Mouse (Mus musculus) G1E (cell line): ENCODE results near the gene H3f3b. TPM values are rescaled to one million over a fixed set of nuclear protein-coding genes. Genes with fewer than 3 reads are reported as not detected.
"Not testable (repeated sequence)": the region's sequence is repeated elsewhere in the genome, so short reads cannot be mapped to it uniquely, and the experiment has no call there.

Experiments used
- ATAC-seq: 2 replicates; pipeline ENCODE4 v1.8.0; 2016; ENCODE audit warnings: mild to moderate bottlenecking; ENCODE audit not compliant: insufficient number of reproducible peaks, poor library complexity, low FRiP score, severe bottlenecking; ENCODE audit errors: extremely low read depth
- DNase-seq: peaks from one replicate; pipeline ENCODE4 v3.0.0; 2012; ENCODE audit warnings: low spot score
- H3K27me3 ChIP-seq: 2 replicates; pipeline ENCODE4 v1.6.1; 2012; ENCODE audit warnings: mild to moderate bottlenecking, low read length, inconsistent platforms; ENCODE audit not compliant: insufficient read depth
- H3K36me3 ChIP-seq: replicated peaks from 2 replicates; pipeline ENCODE3; 2012; ENCODE audit warnings: mild to moderate bottlenecking, inconsistent platforms
- H3K4me1 ChIP-seq: 2 replicates; pipeline ENCODE4 v1.6.1; 2012; ENCODE audit warnings: low read depth, low read length, inconsistent platforms, mixed read lengths; ENCODE audit not compliant: insufficient read depth
- H3K4me3 ChIP-seq: 2 replicates; pipeline ENCODE4 v1.5.1; 2012; ENCODE audit warnings: low read depth, mild to moderate bottlenecking, inconsistent platforms, low read length, moderate library complexity, mixed read lengths
- H3K9me3 ChIP-seq: replicated peaks from 2 replicates; pipeline ENCODE4 v1.6.1; 2012; ENCODE audit warnings: inconsistent platforms
- CTCF ChIP-seq: IDR thresholded peaks from 2 replicates; pipeline ENCODE4 v1.5.1; 2012; ENCODE audit warnings: low read depth, low read length, inconsistent platforms, mixed read lengths
- GATA1 ChIP-seq: IDR thresholded peaks from 2 replicates; pipeline ENCODE4 v1.6.1; 2012; ENCODE audit warnings: borderline replicate concordance, low read length, inconsistent platforms, mixed read lengths
- GATA2 ChIP-seq: IDR thresholded peaks from 2 replicates; pipeline ENCODE4 v1.6.1; 2012; ENCODE audit warnings: low read depth, low read length, inconsistent platforms, borderline replicate concordance
- POLR2AphosphoS5 ChIP-seq: IDR thresholded peaks from 2 replicates; pipeline ENCODE4 v1.6.1; 2012; ENCODE audit warnings: low read depth, low read length, inconsistent platforms; ENCODE audit not compliant: insufficient replicate concordance
- TAL1 ChIP-seq: conservative IDR thresholded peaks from 2 replicates; pipeline ENCODE4 v1.6.1; 2012; ENCODE audit warnings: low read depth, low read length, inconsistent platforms, mixed read lengths
- polyA plus RNA-seq: library from polyadenylated mRNA; stranded (reverse); fragments of >175 nt; gene quantifications from 2 replicates; pipeline ENCODE4 v1.2.3, GENCODE M21; 2012
- total RNA-seq, 2 experiments: library from RNA; stranded (forward) in 1 of 2; stranded (reverse) in 1 of 2; fragments of 200-1000 nt in 1 of 2; fragments of >200 nt in 1 of 2; fragmentation: Nextera tagmentation in 1 of 2; gene quantifications; 2 replicates each; pipeline ENCODE4 v1.2.3; 2014 to 2017

The H3f3b gene
- total and polyA plus RNA-seq, 3 experiments = 336 to 721 (median 692) TPM

DNA sequence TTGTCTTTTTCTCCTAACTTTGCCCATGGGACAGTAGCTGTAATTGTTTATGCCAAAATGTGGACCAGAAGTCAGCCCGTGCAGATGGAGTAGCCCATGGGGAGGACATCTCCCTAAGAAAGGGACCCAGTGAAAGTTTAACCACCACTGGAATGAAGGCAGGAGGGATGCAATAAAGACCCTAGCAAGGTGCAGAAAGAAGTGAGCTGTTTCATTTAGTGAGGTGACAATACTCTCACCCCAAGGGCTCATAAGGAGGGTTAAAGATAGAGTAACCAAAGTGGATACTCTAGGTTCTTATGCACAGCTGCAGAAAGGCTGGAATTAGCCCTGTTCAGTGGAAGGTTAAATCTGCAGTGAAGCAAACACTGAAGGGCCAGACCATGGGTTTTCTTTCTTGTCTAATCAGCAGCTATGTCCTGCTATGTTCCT lies 8.4 kb downstream of the H3f3b start:
- H3K4me3 ChIP-seq = no peak overlapping the region
- H3K4me1 ChIP-seq = peaks cover 31% of the 10 kb centered on the region
- DNase-seq (no peak), ATAC-seq (no peak)
- H3K9me3 ChIP-seq = no peaks in the 10 kb centered on the region
- TF ChIP-seq TAL1 (no peak), POLR2AphosphoS5 (peak; percentile 91; the same call in 1 of the 2 replicates)
- H3K27me3 ChIP-seq = peaks cover 11% of the 10 kb centered on the region
- H3K36me3 ChIP-seq = peaks cover 27% of the 10 kb centered on the region

DNA sequence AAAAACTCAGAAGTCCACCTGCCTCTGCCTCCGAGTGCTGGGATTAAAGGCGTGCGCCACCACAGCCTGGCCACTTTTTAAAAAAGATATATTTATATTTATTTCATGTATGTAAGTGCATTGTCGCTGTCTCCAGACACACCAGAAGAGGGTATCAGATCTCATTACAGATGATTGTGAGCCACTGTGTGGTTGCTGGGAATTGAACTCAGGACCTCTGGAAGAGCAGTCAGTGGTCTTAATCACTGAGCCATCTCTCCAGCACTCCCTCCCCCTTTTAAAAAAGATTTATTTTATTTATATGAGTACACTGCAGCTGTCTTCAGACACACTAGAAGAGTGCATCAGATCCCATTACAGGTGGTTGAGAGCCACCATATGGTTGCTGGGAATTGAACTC lies 8.9 kb downstream of the H3f3b start:
- not testable (repeated sequence) for H3K4me3 ChIP-seq, ATAC-seq, DNase-seq, H3K9me3 ChIP-seq
- peaks cover 34% of the 10 kb centered on the region for H3K4me1 ChIP-seq
- peaks cover 16% of the 10 kb centered on the region for H3K27me3 ChIP-seq
- H3K36me3 ChIP-seq = peaks cover 25% of the 10 kb centered on the region

DNA sequence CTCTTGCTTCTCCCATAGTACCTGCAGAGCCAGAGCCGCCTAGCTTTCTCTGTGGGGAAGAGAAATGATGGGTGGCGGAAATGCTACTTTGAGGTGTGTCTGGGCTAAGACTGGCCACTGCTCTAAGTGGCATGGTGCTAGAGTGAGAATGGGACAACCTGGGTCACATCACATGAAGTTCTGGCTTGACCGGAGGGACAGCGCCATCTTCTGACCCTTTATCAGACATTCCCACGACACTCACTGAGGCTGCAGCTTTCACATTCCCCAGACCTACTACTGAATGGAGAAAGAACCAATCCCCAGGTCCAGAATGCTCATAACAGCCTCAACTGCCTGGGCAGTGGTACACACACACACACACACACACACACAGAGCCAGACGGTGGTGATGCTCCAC lies 9.7 kb downstream of the H3f3b start:
- DNase-seq = no peak
- ATAC-seq = no peak
- H3K4me3 ChIP-seq = no peak overlapping the region
- TF ChIP-seq GATA2 (no peak), CTCF (peak; percentile 38)
- H3K36me3 ChIP-seq = peaks cover 19% of the 10 kb centered on the region
- H3K4me1 ChIP-seq = peaks cover 40% of the 10 kb centered on the region
- peaks cover 18% of the 10 kb centered on the region for H3K27me3 ChIP-seq
- H3K9me3 ChIP-seq = no peaks in the 10 kb centered on the region

DNA sequence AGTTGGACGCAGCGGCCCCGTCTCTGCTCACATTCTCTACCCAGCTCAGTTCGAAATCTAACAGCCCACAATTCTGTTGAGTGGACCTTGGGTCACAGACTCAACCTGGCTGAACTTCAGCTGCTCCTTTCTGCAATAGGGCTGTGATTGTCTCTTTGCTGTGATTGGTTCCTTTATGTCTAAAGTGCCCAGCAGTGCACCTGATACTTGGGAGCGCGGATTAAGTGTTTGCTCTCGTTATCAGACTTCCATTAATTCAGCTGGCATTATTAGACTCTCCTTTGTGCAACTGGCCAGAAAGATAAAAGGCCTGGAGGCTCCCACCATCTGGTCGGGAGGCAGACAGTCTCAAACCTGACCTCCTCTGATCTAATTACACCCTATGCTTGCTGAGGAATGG lies 12.9 kb downstream of the H3f3b start:
- no peaks in the 10 kb centered on the region for H3K9me3 ChIP-seq
- H3K27me3 ChIP-seq = peaks cover 24% of the 10 kb centered on the region
- peak; percentile 68 for DNase-seq
- peak; percentile 72 for ATAC-seq
- no peak for TF ChIP-seq CTCF
- TF ChIP-seq TAL1 = peak; percentile 84
- H3K4me1 ChIP-seq = peaks cover 64% of the 10 kb centered on the region
- H3K36me3 ChIP-seq = peaks cover 17% of the 10 kb centered on the region
- no peak overlapping the region; the same call in 1 of the 2 replicates for H3K4me3 ChIP-seq

DNA sequence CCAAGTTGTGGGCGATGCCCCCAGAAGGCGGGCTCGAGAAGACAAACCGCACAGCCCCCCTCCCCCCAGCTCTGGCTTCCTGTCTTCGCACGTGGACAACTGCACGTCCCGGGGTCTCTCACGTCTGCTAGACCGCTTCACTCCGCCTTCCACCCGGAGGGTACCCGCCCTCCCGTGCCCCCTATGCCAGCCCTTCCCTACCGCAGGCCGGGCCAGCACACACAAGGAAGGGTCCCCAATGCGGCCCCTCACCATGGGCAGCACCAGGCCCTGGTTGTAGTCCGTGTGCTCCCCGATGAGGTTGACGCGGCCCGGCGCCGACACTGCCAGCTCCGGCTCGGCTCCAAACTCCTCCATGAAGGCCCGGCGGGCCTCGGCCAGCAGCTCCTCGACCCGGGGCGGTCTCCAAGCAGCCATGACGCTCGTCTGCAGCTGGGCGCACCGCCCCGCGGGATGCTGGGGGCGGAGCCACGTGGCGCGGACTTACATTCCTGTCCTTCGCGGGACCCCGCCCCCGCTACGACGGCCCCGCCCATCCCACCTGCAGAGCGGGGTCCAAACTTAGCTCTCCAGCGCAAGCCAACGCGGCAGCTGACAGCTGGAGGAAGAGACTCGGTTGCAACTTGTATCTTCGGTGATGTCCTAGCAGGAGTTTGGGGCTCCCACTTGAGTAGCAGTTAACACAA lies 15.4 kb downstream of the H3f3b start, which contains the start of gene Galk1:
Galk1 (minus strand) TSS at position 458 of the 686 bp plus-strand sequence.
- TF ChIP-seq GATA1 = no peak
- TF ChIP-seq POLR2AphosphoS5 = no peak
- TF ChIP-seq TAL1 = no peak
- no peak for TF ChIP-seq GATA2
- TF ChIP-seq CTCF = no peak
- H3K27me3 ChIP-seq = peaks cover 21% of the 10 kb centered on the region
- H3K36me3 ChIP-seq = peaks cover 41% of the 10 kb centered on the region
- DNase-seq (peak; percentile 85), ATAC-seq (peak; percentile 55; the same call in 1 of the 2 replicates)
- peak within 1 kb of the TSS; percentile 83 for H3K4me3 ChIP-seq
- peaks cover 81% of the 10 kb centered on the region for H3K4me1 ChIP-seq
- H3K9me3 ChIP-seq = no peaks in the 10 kb centered on the region

DNA sequence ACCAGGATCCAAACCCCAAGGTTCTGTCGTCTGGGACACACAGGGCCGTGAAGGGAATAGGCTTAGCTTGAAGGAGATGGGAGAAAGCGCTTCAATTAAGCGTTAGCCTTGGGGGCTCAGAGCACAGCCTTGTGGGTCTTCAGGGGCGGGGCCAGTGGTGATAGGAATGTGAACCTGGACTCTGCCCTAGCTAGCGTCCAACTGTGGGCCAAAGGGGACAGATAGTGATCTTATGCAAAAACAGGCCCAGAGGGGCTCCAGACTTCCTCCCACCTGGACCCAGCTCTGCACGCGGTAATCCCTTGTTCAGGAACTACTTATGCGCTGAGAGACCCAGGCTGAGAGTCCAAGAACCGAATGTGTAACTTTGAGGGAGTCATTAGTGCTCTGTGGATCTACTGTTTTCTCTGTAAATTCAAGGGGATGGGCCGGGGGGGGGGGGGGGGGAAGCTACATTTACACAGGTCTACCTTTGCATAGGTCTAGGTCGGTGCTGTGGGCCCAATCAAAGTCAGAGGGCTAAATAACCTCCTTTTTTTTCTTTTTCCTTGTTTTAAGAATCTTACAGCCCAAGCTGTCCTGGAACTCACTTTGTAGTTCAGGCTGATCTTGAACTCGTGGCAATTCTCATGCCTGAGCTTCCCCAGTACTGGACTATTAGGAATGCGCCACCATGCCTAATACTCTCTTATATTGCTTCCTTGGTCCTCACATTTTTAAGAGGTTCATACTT lies 16.1 kb downstream of the H3f3b start:
- peaks cover 87% of the 10 kb centered on the region for H3K4me1 ChIP-seq
- H3K4me3 ChIP-seq = peak overlapping the region; percentile 83
- peaks cover 21% of the 10 kb centered on the region for H3K27me3 ChIP-seq
- no peak for TF ChIP-seq CTCF
- TF ChIP-seq TAL1 = no peak
- TF ChIP-seq GATA2 = no peak
- TF ChIP-seq GATA1 = no peak
- TF ChIP-seq POLR2AphosphoS5 = no peak
- H3K9me3 ChIP-seq = no peaks in the 10 kb centered on the region
- ATAC-seq (no peak), DNase-seq (no peak)
- H3K36me3 ChIP-seq = peaks cover 48% of the 10 kb centered on the region

DNA sequence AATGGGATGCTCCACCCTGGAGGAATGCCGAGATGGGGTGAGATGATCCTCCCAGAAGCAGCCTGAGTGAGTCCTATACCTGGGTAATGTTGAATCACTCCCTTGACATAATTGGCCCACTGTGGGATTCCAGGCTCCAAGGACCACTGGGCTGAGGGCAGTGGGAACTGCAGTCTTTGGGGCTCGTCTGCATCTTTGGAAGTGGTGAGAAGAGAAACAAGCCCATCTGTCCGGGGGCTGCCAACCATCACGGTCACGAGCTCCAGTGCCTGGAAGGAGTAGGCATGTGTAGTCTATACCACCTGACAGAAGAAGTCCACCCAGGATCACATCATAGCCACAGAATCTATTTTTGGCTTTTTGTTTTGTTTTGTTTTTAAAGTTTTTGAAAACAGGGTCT lies 16.8 kb downstream of the H3f3b start:
- H3K4me3 ChIP-seq = no peak overlapping the region; the same call in 1 of the 2 replicates
- peaks cover 56% of the 10 kb centered on the region for H3K36me3 ChIP-seq
- DNase-seq = no peak
- TF ChIP-seq POLR2AphosphoS5 = no peak
- TF ChIP-seq GATA2 = no peak
- TF ChIP-seq GATA1 = no peak
- TF ChIP-seq TAL1 = no peak
- TF ChIP-seq CTCF = no peak
- H3K27me3 ChIP-seq = peaks cover 18% of the 10 kb centered on the region
- ATAC-seq = no peak
- H3K9me3 ChIP-seq = no peaks in the 10 kb centered on the region
- peaks cover 91% of the 10 kb centered on the region for H3K4me1 ChIP-seq
